Mouse (Mus musculus): Measurements from ENCODE around the gene Slc16a8.

DNA sequence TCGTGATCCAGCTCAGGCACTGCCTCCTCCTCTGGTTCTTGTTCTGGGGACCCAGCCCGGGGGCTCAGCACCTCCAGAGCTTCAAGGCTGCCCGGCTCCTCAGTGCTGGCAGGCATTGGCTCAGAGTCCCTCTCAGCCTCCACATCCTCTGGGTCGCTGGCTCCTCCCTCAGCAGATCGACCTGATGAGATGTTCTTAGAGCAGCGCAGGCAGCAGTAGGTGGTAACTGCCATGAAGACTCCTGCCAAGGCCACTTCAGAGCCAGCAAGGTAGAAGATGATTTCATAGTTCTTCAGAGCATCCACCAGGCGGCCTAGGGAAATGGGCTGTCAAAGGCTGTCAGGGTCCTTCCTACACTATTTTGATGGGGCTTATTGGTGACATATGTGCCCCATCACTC, 3.4 kb downstream of the Slc16a8 start:
- TF ChIP-seq CTCF (IDR thresholded peaks at IDR 0.05) (no peak), EP300 (IDR thresholded peaks at IDR 0.05) (no peak)

Data from lung, postnatal 0 days (tissue).